Mouse (Mus musculus) limb, embryonic 14.5 days (tissue): ENCODE results near the gene Wdr34. TPM values are rescaled to one million over a fixed set of nuclear protein-coding genes. Genes with fewer than 3 reads are reported as not detected.

Source experiments
- ATAC-seq: fragments of 200-750 bp; cut with Nextera tagmentation; 2 replicates; pipeline ENCODE4 v1.8.0; 2017; ENCODE audit warnings: low read depth, moderate number of reproducible peaks, moderate TSS enrichment; ENCODE audit not compliant: low FRiP score
- DNase-seq: peaks from one replicate; pipeline ENCODE4 v3.0.0-alpha.2; 2015; ENCODE audit warnings: low spot score
- H3K27ac ChIP-seq: fragments of 300-500 bp; sonication (generic); replicated peaks from 2 replicates; pipeline ENCODE4 v1.5.1; 2014; ENCODE audit warnings: low read depth, mild to moderate bottlenecking, low read length, moderate library complexity, mixed read lengths
- H3K27me3 ChIP-seq: fragments of 300-500 bp; sonication (generic); 2 replicates; pipeline ENCODE4 v1.6.1; 2014; ENCODE audit warnings: low read length, mixed read lengths; ENCODE audit not compliant: control insufficient read depth, insufficient read depth
- H3K36me3 ChIP-seq: fragments of 300-500 bp; sonication (generic); 2 replicates; pipeline ENCODE4 v1.6.1; 2014; ENCODE audit warnings: mild to moderate bottlenecking, low read length, moderate library complexity, mixed read lengths; ENCODE audit not compliant: control insufficient read depth, insufficient read depth
- H3K4me1 ChIP-seq: fragments of 300-500 bp; sonication (generic); 2 replicates; pipeline ENCODE4 v1.6.1; 2014; ENCODE audit warnings: antibody characterized with exemption, low read length, mixed read lengths; ENCODE audit not compliant: control insufficient read depth, insufficient read depth
- H3K4me2 ChIP-seq: fragments of 300-500 bp; sonication (generic); replicated peaks from 2 replicates; pipeline ENCODE4 v1.6.1; 2014; ENCODE audit warnings: low read depth, mild to moderate bottlenecking, low read length, moderate library complexity; ENCODE audit not compliant: severe bottlenecking
- H3K4me3 ChIP-seq: fragments of 300-500 bp; sonication (generic); replicated peaks from 2 replicates; pipeline ENCODE4 v1.5.1; 2014; ENCODE audit warnings: low read length
- H3K9ac ChIP-seq: fragments of 300-500 bp; sonication (generic); 2 replicates; pipeline ENCODE4 v1.6.1; 2014; ENCODE audit warnings: mild to moderate bottlenecking, low read depth, low read length, moderate library complexity; ENCODE audit not compliant: severe bottlenecking
- H3K9me3 ChIP-seq: fragments of 300-500 bp; sonication (generic); 2 replicates; pipeline ENCODE4 v1.6.1; 2016; ENCODE audit warnings: low read length; ENCODE audit not compliant: control insufficient read depth
- POLR2A ChIP-seq: fragments of 200-500 bp; IDR thresholded peaks from 2 replicates; pipeline ENCODE4 v1.8.0; 2012; ENCODE audit warnings: inconsistent platforms, mild to moderate bottlenecking, moderate library complexity, borderline replicate concordance; ENCODE audit not compliant: insufficient read depth, insufficient read length; ENCODE audit errors: extremely low read depth
- WGBS: fragments of 180-500 bp; shearing (Covaris S2); extraction: QIAGEN DNeasy Blood & Tissue Kit; methylation state at CpG from one replicate; pipeline ENCODE4 v1.1.7; 2014; 5-methylcytosine and 5-hydroxymethylcytosine counted together
- polyA plus RNA-seq, 2 experiments: library from polyadenylated mRNA; depleted of rRNA in 1 of 2; stranded (reverse) in 1 of 2; unstranded in 1 of 2; fragments of >200 nt; fragmentation: Nextera tagmentation in 1 of 2; extraction: Ambion mirVana in 1 of 2; gene quantifications; 2 replicates each; pipeline versions ENCODE4 v1.2.1 to v1.2.3; 2012 to 2014

Wdr34 gene
- polyA plus RNA-seq, 2 experiments: 30.1 to 44.0 TPM

- TF ChIP-seq POLR2A: no peak
- 95% methylated on average over 6 of the region's 6 CpGs for WGBS
- Histone ChIP-seq H3K36me3 (peaks cover 10% of the 10 kb centered on the region; the same call in 1 of the 2 replicates), H3K9ac (no peak overlapping the region), H3K27ac (no peak overlapping the region), H3K4me2 (no peak overlapping the region), H3K27me3 (no peaks in the 10 kb centered on the region), H3K4me1 (no peaks in the 10 kb centered on the region), H3K9me3 (no peaks in the 10 kb centered on the region), H3K4me3 (no peak overlapping the region)
- DNase-seq (no peak), ATAC-seq (no peak)
Observed at GRCm38 (mm10) chr2:30047127-30047526, 1.6 kb downstream of the Wdr34 start.

- DNase-seq (no peak), ATAC-seq (no peak)
- H3K4me1 ChIP-seq: no peaks in the 10 kb centered on the region
- H3K36me3 ChIP-seq: peaks cover 14% of the 10 kb centered on the region; the same call in 1 of the 2 replicates
- no peak overlapping the region for H3K9ac ChIP-seq
- H3K4me2 ChIP-seq: no peak overlapping the region
- TF ChIP-seq POLR2A: no peak
- H3K27ac ChIP-seq: no peak overlapping the region
- WGBS: 89% methylated on average over 5 of the region's 5 CpGs
- no peaks in the 10 kb centered on the region for H3K27me3 ChIP-seq
- no peaks in the 10 kb centered on the region for H3K9me3 ChIP-seq
- no peak overlapping the region for H3K4me3 ChIP-seq
Observed at GRCm38 (mm10) chr2:30044550-30044949, 4.1 kb downstream of the Wdr34 start.

GRCm38 (mm10) chr2:30042445-30042844 lies 6.2 kb downstream of the Wdr34 start:
- Histone ChIP-seq H3K27ac (no peak overlapping the region), H3K27me3 (no peaks in the 10 kb centered on the region), H3K9me3 (no peaks in the 10 kb centered on the region), H3K4me1 (no peaks in the 10 kb centered on the region), H3K4me2 (no peak overlapping the region), H3K9ac (no peak overlapping the region), H3K36me3 (peaks cover 21% of the 10 kb centered on the region; the same call in 1 of the 2 replicates), H3K4me3 (no peak overlapping the region)
- DNase-seq (peak; percentile 82), ATAC-seq (peak; percentile 58; the same call in 1 of the 2 replicates)
- WGBS: 1% methylated on average over 4 of the region's 4 CpGs
- no peak for TF ChIP-seq POLR2A

GRCm38 (mm10) chr2:30039687-30040086 lies 9.0 kb downstream of the Wdr34 start:
- Histone ChIP-seq H3K27me3 (no peaks in the 10 kb centered on the region), H3K4me1 (no peaks in the 10 kb centered on the region), H3K9ac (no peak overlapping the region), H3K27ac (no peak overlapping the region), H3K9me3 (no peaks in the 10 kb centered on the region), H3K4me2 (no peak overlapping the region), H3K4me3 (no peak overlapping the region), H3K36me3 (peaks cover 30% of the 10 kb centered on the region; the same call in 1 of the 2 replicates)
- DNase-seq: no peak
- no peak for ATAC-seq
- no peak for TF ChIP-seq POLR2A

GRCm38 (mm10) chr2:30038370-30038769 lies 10.3 kb downstream of the Wdr34 start:
- no peak for DNase-seq
- no peak overlapping the region for H3K27ac ChIP-seq
- no peak overlapping the region for H3K9ac ChIP-seq
- 92% methylated on average over 10 of the region's 10 CpGs for WGBS
- no peaks in the 10 kb centered on the region for H3K4me1 ChIP-seq
- ATAC-seq: no peak
- H3K4me2 ChIP-seq: no peak overlapping the region
- no peaks in the 10 kb centered on the region for H3K9me3 ChIP-seq
- no peak for TF ChIP-seq POLR2A
- no peak overlapping the region for H3K4me3 ChIP-seq
- no peaks in the 10 kb centered on the region for H3K27me3 ChIP-seq
- peaks cover 41% of the 10 kb centered on the region; the same call in 1 of the 2 replicates for H3K36me3 ChIP-seq

GRCm38 (mm10) chr2:30037762-30038161 lies 10.9 kb downstream of the Wdr34 start:
- H3K4me2 ChIP-seq: no peak overlapping the region
- no peak overlapping the region for H3K9ac ChIP-seq
- no peak overlapping the region for H3K4me3 ChIP-seq
- H3K4me1 ChIP-seq: no peaks in the 10 kb centered on the region
- WGBS: 83% methylated on average over 2 of the region's 2 CpGs
- no peak for TF ChIP-seq POLR2A
- ATAC-seq (no peak), DNase-seq (no peak)
- H3K27ac ChIP-seq: no peak overlapping the region
- peaks cover 45% of the 10 kb centered on the region for H3K36me3 ChIP-seq
- H3K9me3 ChIP-seq: no peaks in the 10 kb centered on the region
- H3K27me3 ChIP-seq: no peaks in the 10 kb centered on the region
